Mouse (Mus musculus) C2C12 (cell line): ENCODE data around the gene Golga3.

ENCODE experiments used
- CEBPB ChIP-seq: IDR thresholded peaks from one replicate; pipeline ENCODE4 v1.6.1; 2011; ENCODE audit warnings: low read depth, mild to moderate bottlenecking, control low read depth, moderate library complexity
- CTCF ChIP-seq: IDR thresholded peaks from one replicate; pipeline ENCODE4 v1.5.1; 2011; ENCODE audit not compliant: control insufficient read depth, insufficient read depth, insufficient read length
- FOSL1 ChIP-seq: IDR thresholded peaks from one replicate; pipeline ENCODE4 v1.8.0; 2011; ENCODE audit warnings: mild to moderate bottlenecking, low read length; ENCODE audit not compliant: poor library complexity, insufficient read depth, severe bottlenecking
- MAX ChIP-seq: IDR thresholded peaks from one replicate; pipeline ENCODE4 v1.6.1; 2011; ENCODE audit warnings: mild to moderate bottlenecking, control low read depth
- MYOD1 ChIP-seq: IDR thresholded peaks from one replicate; pipeline ENCODE4 v1.6.1; 2011; ENCODE audit warnings: low read depth; ENCODE audit not compliant: control insufficient read depth, insufficient read length
- MYOG ChIP-seq: IDR thresholded peaks from one replicate; pipeline ENCODE4 v1.6.1; 2011; ENCODE audit not compliant: control insufficient read depth, insufficient read length; ENCODE audit errors: extremely low read depth
- USF1 ChIP-seq: IDR thresholded peaks from one replicate; pipeline ENCODE4 v1.6.1; 2011; ENCODE audit warnings: low read depth, mild to moderate bottlenecking, control low read depth, moderate library complexity

DNA sequence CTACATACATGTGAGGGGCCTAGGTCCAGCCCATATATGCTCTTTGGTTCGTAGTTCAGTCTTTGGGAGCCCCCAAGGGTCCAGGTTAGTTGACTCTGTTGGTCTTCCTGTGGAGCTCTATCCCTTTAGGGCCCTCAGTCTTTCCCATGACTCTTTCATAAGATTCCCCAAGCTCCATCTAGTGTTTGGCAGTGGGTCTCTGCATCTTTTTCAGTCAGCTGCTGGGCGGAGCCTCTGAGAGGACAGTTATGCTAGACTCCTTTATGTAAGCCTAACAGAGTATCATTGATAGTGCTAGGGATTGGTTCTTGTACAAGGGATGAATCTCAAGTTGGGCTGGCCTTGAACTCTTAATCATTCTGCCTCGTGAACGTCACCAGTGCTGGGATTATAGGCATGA lies 43.8 kb downstream of the Golga3 start:
- no peak for TF ChIP-seq CTCF
- no peak for TF ChIP-seq CEBPB
- TF ChIP-seq MAX = no peak
- TF ChIP-seq USF1 = no peak
- no peak for TF ChIP-seq MYOG
- TF ChIP-seq MYOD1 = no peak
- TF ChIP-seq FOSL1 = no peak
